Mouse (Mus musculus) hindbrain, embryonic 12.5 days (tissue): ENCODE results near the gene Adam19. TPM values are rescaled to one million over a fixed set of nuclear protein-coding genes. Genes with fewer than 3 reads are reported as not detected.

Experiments
- ATAC-seq: fragments of 200-750 bp; cut with Nextera tagmentation; 2 replicates; pipeline ENCODE4 v1.8.0; 2017; ENCODE audit warnings: moderate TSS enrichment; ENCODE audit not compliant: low FRiP score
- H3K27ac ChIP-seq: fragments of 300-500 bp; sonication (generic); 2 replicates; pipeline ENCODE4 v1.5.1; 2016; ENCODE audit warnings: mild to moderate bottlenecking
- H3K27me3 ChIP-seq: fragments of 300-500 bp; sonication (generic); 2 replicates; pipeline ENCODE4 v1.6.1; 2016; ENCODE audit warnings: mild to moderate bottlenecking
- H3K36me3 ChIP-seq: fragments of 300-500 bp; sonication (generic); 2 replicates; pipeline ENCODE4 v1.6.1; 2016; ENCODE audit warnings: mild to moderate bottlenecking
- H3K4me1 ChIP-seq: fragments of 300-500 bp; sonication (generic); 2 replicates; pipeline ENCODE4 v1.6.1; 2016
- H3K4me2 ChIP-seq: fragments of 300-500 bp; sonication (generic); replicated peaks from 2 replicates; pipeline ENCODE4 v1.6.1; 2016; ENCODE audit warnings: mild to moderate bottlenecking
- H3K4me3 ChIP-seq: fragments of 300-500 bp; sonication (generic); 2 replicates; pipeline ENCODE4 v1.5.1; 2016; ENCODE audit warnings: mild to moderate bottlenecking
- H3K9ac ChIP-seq: fragments of 300-500 bp; sonication (generic); 2 replicates; pipeline ENCODE4 v1.6.1; 2016; ENCODE audit warnings: mild to moderate bottlenecking, moderate library complexity
- H3K9me3 ChIP-seq: fragments of 300-500 bp; sonication (generic); replicated peaks from 2 replicates; pipeline ENCODE4 v1.6.1; 2016; ENCODE audit warnings: mild to moderate bottlenecking
- WGBS: fragments of 180-500 bp; shearing (Covaris S2); methylation state at CpG from one replicate; pipeline ENCODE4 v1.1.7; 2016; 5-methylcytosine and 5-hydroxymethylcytosine counted together
- microRNA-seq: library from miRNA; unstranded; fragments of <30 nt; microRNA quantifications from one replicate; pipeline ENCODE4, GENCODE M21; 2017
- polyA plus RNA-seq: library from polyadenylated mRNA; unstranded; fragments of >200 nt; fragmentation: Nextera tagmentation; extraction: Ambion mirVana; gene quantifications from 2 replicates; pipeline ENCODE4 v1.2.1, GENCODE M21; 2016

Adam19 gene
- polyA plus RNA-seq, 1 experiment from 2014 or later = 17.3 TPM

DNA sequence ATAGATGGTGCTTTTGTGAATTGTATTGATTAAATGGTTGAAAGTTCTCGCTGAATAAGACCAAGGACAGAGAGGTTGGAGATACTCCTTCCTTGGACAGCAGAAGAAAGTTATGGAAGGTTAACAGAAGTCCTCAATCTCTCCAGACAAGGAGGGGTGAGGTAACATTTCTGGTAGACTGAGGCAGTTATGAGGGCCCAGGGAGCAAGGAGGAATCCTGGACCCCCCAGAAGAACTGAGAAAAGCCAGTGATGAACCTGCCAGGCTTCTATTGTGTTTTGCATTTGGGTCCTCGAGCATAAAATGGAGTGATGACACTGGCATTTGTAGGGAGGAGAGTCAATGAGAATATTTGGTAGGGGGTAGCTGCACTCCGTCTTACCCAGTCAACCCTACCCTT is 129.2 kb downstream of the Adam19 start:
- Histone ChIP-seq H3K9me3 (no peaks in the 10 kb centered on the region), H3K4me2 (no peak overlapping the region), H3K27me3 (no peaks in the 10 kb centered on the region), H3K4me1 (0 out of 2 replicates have a peak, but pooled peaks cover 2% of the 10 kb centered on the region), H3K27ac (no peak overlapping the region), H3K9ac (no peak overlapping the region), H3K4me3 (no peak overlapping the region), H3K36me3 (no peaks in the 10 kb centered on the region)
- 78% methylated on average over 3 of the region's 3 CpGs for WGBS
- no peak for ATAC-seq

DNA sequence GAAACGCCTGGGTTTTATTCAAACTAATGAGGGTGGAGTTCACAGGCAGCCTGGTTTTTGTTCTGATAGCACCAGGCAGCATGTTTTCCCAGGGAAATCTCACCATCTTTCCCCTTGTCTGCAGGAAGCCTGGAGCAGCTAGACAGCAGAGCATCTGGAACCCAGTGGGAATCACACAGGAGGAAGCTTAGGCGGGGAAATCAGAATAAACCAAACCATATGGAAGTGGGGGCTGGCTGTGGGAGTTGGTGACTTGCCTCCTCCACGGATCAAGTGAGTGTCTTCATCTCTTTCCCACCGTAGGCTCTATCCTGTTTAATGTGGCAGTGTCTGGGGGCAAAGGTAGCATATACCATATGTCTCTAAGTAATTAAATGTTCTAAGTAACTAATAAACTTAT is 129.7 kb downstream of the Adam19 start:
- no peak overlapping the region for H3K4me2 ChIP-seq
- H3K27ac ChIP-seq = no peak overlapping the region
- ATAC-seq = no peak
- H3K36me3 ChIP-seq = no peaks in the 10 kb centered on the region
- 27% methylated on average over 4 of the region's 4 CpGs for WGBS
- no peaks in the 10 kb centered on the region for H3K27me3 ChIP-seq
- H3K4me3 ChIP-seq = no peak overlapping the region
- no peak overlapping the region for H3K9ac ChIP-seq
- no peaks in the 10 kb centered on the region for H3K9me3 ChIP-seq
- H3K4me1 ChIP-seq = 0 out of 2 replicates have a peak, but pooled peaks cover 2% of the 10 kb centered on the region

GRCm38 (mm10) chr11:46188283-46188682 is 132.5 kb downstream of the Adam19 start:
- Histone ChIP-seq H3K4me2 (no peak overlapping the region), H3K27me3 (no peaks in the 10 kb centered on the region), H3K27ac (no peak overlapping the region), H3K9me3 (no peaks in the 10 kb centered on the region), H3K36me3 (no peaks in the 10 kb centered on the region), H3K4me3 (no peak overlapping the region), H3K9ac (no peak overlapping the region), H3K4me1 (0 out of 2 replicates have a peak, but pooled peaks cover 2% of the 10 kb centered on the region)
- no peak for ATAC-seq
- 68% methylated on average over 1 of the region's 2 CpGs for WGBS

GRCm38 (mm10) chr11:46194175-46194574 is 138.4 kb downstream of the Adam19 start:
- no peak overlapping the region for H3K27ac ChIP-seq
- H3K4me2 ChIP-seq = no peak overlapping the region
- no peak overlapping the region for H3K9ac ChIP-seq
- peaks cover 47% of the 10 kb centered on the region for H3K36me3 ChIP-seq
- no peak overlapping the region for H3K4me3 ChIP-seq
- WGBS = 77% methylated on average over 4 of the region's 4 CpGs
- no peaks in the 10 kb centered on the region for H3K27me3 ChIP-seq
- no peaks in the 10 kb centered on the region for H3K4me1 ChIP-seq
- no peak for ATAC-seq
- no peaks in the 10 kb centered on the region for H3K9me3 ChIP-seq

Small RNA genes lying within 50 kb of the gene (microRNA-seq; reads per million reads assigned to microRNA genes)
- not detected for gene Mir7239
- not detected for gene Mir8100

Other genes with a start within 250 kb of the Adam19 start
- gene Clint1, start 203.9 kb upstream of the Adam19 start, polyA plus RNA-seq = 82.3 and 92.2 TPM in 2 replicates
- 16.9 and 17.3 TPM in 2 replicates for gene Lsm11, start 111.1 kb upstream of the Adam19 start, polyA plus RNA-seq
- 11.9 and 14.7 TPM in 2 replicates for gene Thg1l, start 100.5 kb upstream of the Adam19 start, polyA plus RNA-seq
- gene Sox30, start 75.7 kb upstream of the Adam19 start, polyA plus RNA-seq = 0.14 and 0.25 TPM in 2 replicates
- gene Gm12166, start 3.7 kb upstream of the Adam19 start, polyA plus RNA-seq = 2.7 and 5.6 TPM in 2 replicates
- 0.72 and 0.90 TPM in 2 replicates for gene Nipal4, start 110.5 kb downstream of the Adam19 start, polyA plus RNA-seq
- 1.1 TPM in 2 replicates for gene Fndc9, start 179.5 kb downstream of the Adam19 start, polyA plus RNA-seq